Mouse (Mus musculus) ES-E14 (cell line): ENCODE data around the gene Egfl8.

Experiments used
- CHD2 ChIP-seq: IDR thresholded peaks from 2 replicates; pipeline ENCODE4 v1.6.1; 2014; ENCODE audit warnings: mild to moderate bottlenecking, low read depth, low read length, inconsistent platforms
- HCFC1 ChIP-seq: IDR thresholded peaks from 2 replicates; pipeline ENCODE4 v1.6.1; 2012; ENCODE audit warnings: low read length, inconsistent platforms, borderline replicate concordance; ENCODE audit not compliant: insufficient read depth
- MAFK ChIP-seq: IDR thresholded peaks from 2 replicates; pipeline ENCODE4 v1.6.1; 2014; ENCODE audit warnings: mild to moderate bottlenecking, low read depth, low read length, inconsistent platforms; ENCODE audit not compliant: insufficient read depth
- ZC3H11A ChIP-seq: IDR thresholded peaks from 2 replicates; pipeline ENCODE4 v1.6.1; 2012; ENCODE audit warnings: low read depth, mild to moderate bottlenecking, inconsistent platforms, low read length, borderline replicate concordance
- ZNF384 ChIP-seq: IDR thresholded peaks from 2 replicates; pipeline ENCODE4 v1.6.1; 2012; ENCODE audit warnings: low read depth, low read length, inconsistent platforms

DNA sequence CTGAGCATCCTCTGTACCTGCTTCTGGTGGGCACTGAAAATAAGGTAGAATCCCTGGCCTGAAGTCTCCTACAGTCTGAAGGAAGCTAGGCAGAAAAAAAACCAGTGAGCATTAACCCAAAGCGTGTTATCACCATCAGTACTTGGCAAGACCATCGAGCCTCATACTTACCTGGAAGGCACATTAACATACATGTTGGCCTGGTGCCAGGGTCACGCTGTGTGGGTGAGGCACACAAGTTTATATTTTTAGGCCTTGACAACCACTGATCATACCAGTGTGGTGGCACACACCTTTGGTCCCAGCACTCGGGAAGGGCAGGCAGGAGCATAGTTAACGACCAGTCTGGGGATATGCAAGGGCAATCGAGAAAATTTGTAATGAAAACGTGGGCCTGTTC is 7.8 kb downstream of the Egfl8 start:
- TF ChIP-seq MAFK (no peak), ZNF384 (no peak), CHD2 (no peak), HCFC1 (no peak), ZC3H11A (no peak)
